Mouse (Mus musculus): ENCODE results near the gene Skil. TPM values are rescaled to one million over a fixed set of nuclear protein-coding genes. Genes with fewer than 3 reads are reported as not detected.
"Not testable (repeated sequence)": the region's sequence is repeated elsewhere in the genome, so short reads cannot be mapped to it uniquely, and the experiment has no call there.

Gene Skil
- total and polyA plus RNA-seq, 2 experiments: 2.0 to 5.8 TPM

DNA sequence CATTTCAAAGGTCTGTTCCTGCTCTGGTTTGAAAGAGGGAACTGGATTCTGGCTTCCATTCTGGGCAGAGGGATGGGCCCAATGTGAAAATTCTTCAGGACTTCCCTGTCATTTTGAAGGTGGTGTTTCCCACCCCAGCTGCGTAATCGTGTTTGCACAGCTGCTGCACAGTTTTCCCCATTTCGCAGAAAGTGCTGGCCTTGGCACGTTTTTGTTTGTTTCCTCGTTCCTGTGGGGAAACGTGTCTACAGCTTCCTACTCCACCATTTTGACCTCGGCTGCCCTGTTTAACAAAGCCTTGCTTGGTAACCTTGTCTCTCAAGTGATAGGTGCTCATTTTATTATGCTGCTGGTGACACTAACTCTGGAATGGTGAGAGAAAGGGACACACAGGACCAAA lies 39.8 kb downstream of the Skil start:
- H3K9ac ChIP-seq (ENCODE audit: low read depth, low read length): no peak overlapping the region
- no peaks in the 10 kb centered on the region for H3K79me2 ChIP-seq (ENCODE audit: control insufficient read depth, insufficient read depth, low read length)
- peaks cover 13% of the 10 kb centered on the region for H3K4me1 ChIP-seq (ENCODE audit: control insufficient read depth, insufficient read depth, low read length)
- peak; percentile 26 for DNase-seq (ENCODE audit: extremely low read depth, low read depth, low spot score)
- H3K4me3 ChIP-seq (ENCODE audit: insufficient read depth, low read depth, low read length): no peak overlapping the region
- TF ChIP-seq CTCF (IDR thresholded peaks at IDR 0.05; ENCODE audit: low read depth, low read length) (no peak), POLR2A (IDR thresholded peaks at IDR 0.05; ENCODE audit: extremely low read depth, insufficient read depth, low read length) (no peak)
- H3K27me3 ChIP-seq (ENCODE audit: control insufficient read depth, insufficient read depth, low read length): no peaks in the 10 kb centered on the region
- H3K36me3 ChIP-seq (ENCODE audit: control insufficient read depth, insufficient read depth, low read length): no peaks in the 10 kb centered on the region
- H3K27ac ChIP-seq (replicated peaks; ENCODE audit: insufficient read depth, low read depth, low read length): no peak overlapping the region
- WGBS: 29% methylated on average over 7 of the region's 7 CpGs

- H3K4me3 ChIP-seq (ENCODE audit: insufficient read depth, low read depth, low read length); H3K9ac ChIP-seq (ENCODE audit: low read depth, low read length); H3K27ac ChIP-seq (replicated peaks; ENCODE audit: insufficient read depth, low read depth, low read length); H3K36me3 ChIP-seq (ENCODE audit: control insufficient read depth, insufficient read depth, low read length); H3K27me3 ChIP-seq (ENCODE audit: control insufficient read depth, insufficient read depth, low read length); H3K79me2 ChIP-seq (ENCODE audit: control insufficient read depth, insufficient read depth, low read length): not testable (repeated sequence)
- DNase-seq (ENCODE audit: extremely low read depth, low read depth, low spot score): peak; percentile 75
- H3K4me1 ChIP-seq (ENCODE audit: control insufficient read depth, insufficient read depth, low read length): peaks cover 13% of the 10 kb centered on the region
- WGBS: 19% methylated on average over 4 of the region's 4 CpGs
Observed at GRCm38 (mm10) chr3:31136591-31136990, 41.7 kb downstream of the Skil start.

GRCm38 (mm10) chr3:31138454-31139424 lies 43.9 kb downstream of the Skil start:
- no peak overlapping the region for H3K27ac ChIP-seq (replicated peaks; ENCODE audit: insufficient read depth, low read depth, low read length)
- H3K4me1 ChIP-seq (ENCODE audit: control insufficient read depth, insufficient read depth, low read length): peaks cover 7% of the 10 kb centered on the region
- WGBS: 55% methylated on average over 13 of the region's 13 CpGs

DNA sequence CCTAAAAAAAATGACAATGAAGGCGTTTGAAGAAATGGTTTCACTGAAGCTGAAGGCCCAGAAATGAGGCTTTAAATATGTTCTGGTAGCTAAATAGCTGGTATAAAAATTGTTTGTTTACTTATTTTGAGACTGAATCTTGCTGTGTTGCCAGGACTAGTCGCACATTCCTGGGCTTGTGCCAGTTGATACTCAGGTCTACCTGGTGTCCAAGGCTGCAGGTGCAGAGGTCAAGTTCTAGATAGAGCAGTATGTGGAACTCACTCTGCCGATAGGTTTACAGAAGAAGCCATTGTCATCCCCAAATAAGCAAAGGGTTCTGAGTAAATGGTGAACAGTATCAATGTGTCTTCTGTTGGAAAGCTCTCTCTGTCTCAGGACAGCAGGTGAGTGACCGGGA lies 46.8 kb downstream of the Skil start:
- H3K4me1 ChIP-seq (ENCODE audit: control insufficient read depth, insufficient read depth, low read length): no peaks in the 10 kb centered on the region
- TF ChIP-seq POLR2A (IDR thresholded peaks at IDR 0.05; ENCODE audit: extremely low read depth, insufficient read depth, low read length): no peak
- no peak for TF ChIP-seq CTCF (IDR thresholded peaks at IDR 0.05; ENCODE audit: low read depth, low read length)
- H3K27ac ChIP-seq (replicated peaks; ENCODE audit: insufficient read depth, low read depth, low read length): no peak overlapping the region
- no peaks in the 10 kb centered on the region for H3K36me3 ChIP-seq (ENCODE audit: control insufficient read depth, insufficient read depth, low read length)
- WGBS: 44% methylated on average over 4 of the region's 4 CpGs
- DNase-seq (ENCODE audit: extremely low read depth, low read depth, low spot score): peak; percentile 54
- no peak overlapping the region for H3K4me3 ChIP-seq (ENCODE audit: insufficient read depth, low read depth, low read length)
- H3K27me3 ChIP-seq (ENCODE audit: control insufficient read depth, insufficient read depth, low read length): no peaks in the 10 kb centered on the region
- H3K9ac ChIP-seq (ENCODE audit: low read depth, low read length): no peak overlapping the region
- H3K79me2 ChIP-seq (ENCODE audit: control insufficient read depth, insufficient read depth, low read length): no peaks in the 10 kb centered on the region

More at GRCm38 (mm10) chr3:31138454-31139424, 43.9 kb downstream of the Skil start:
- DNase-seq (ENCODE audit: extremely low read depth, low read depth, low spot score): peak; percentile 64
- Histone ChIP-seq H3K4me3 (ENCODE audit: insufficient read depth, low read depth, low read length) (no peak overlapping the region), H3K9ac (ENCODE audit: low read depth, low read length) (no peak overlapping the region), H3K79me2 (ENCODE audit: control insufficient read depth, insufficient read depth, low read length) (no peaks in the 10 kb centered on the region), H3K36me3 (ENCODE audit: control insufficient read depth, insufficient read depth, low read length) (no peaks in the 10 kb centered on the region), H3K27me3 (ENCODE audit: control insufficient read depth, insufficient read depth, low read length) (no peaks in the 10 kb centered on the region)
- TF ChIP-seq POLR2A (IDR thresholded peaks at IDR 0.05; ENCODE audit: extremely low read depth, insufficient read depth, low read length) (no peak), CTCF (IDR thresholded peaks at IDR 0.05; ENCODE audit: low read depth, low read length) (peak; percentile 66)

DNA sequence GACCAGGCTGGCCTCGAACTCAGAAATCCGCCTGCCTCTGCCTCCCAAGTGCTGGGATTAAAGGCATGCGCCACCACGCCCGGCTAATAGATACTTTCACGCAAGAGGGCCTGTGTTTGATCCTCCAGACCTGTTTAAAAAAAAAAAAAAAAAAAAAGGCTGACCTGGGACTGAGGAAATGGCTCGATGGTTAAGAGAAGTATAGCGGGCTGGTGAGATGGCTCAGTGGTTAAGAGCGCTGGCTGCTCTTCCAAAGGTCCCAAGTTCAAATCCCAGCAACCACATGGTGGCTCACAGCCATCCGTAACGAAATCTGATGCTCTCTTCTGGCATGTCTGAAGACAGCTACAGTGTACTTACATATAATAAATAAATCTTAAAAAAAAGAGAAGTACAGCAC lies 50.4 kb downstream of the Skil start:
- H3K36me3 ChIP-seq (ENCODE audit: control insufficient read depth, insufficient read depth, low read length); H3K79me2 ChIP-seq (ENCODE audit: control insufficient read depth, insufficient read depth, low read length); H3K9ac ChIP-seq (ENCODE audit: low read depth, low read length); H3K4me1 ChIP-seq (ENCODE audit: control insufficient read depth, insufficient read depth, low read length); DNase-seq (ENCODE audit: extremely low read depth, low read depth, low spot score); H3K4me3 ChIP-seq (ENCODE audit: insufficient read depth, low read depth, low read length); H3K27me3 ChIP-seq (ENCODE audit: control insufficient read depth, insufficient read depth, low read length); H3K27ac ChIP-seq (replicated peaks; ENCODE audit: insufficient read depth, low read depth, low read length): not testable (repeated sequence)
- WGBS: 82% methylated on average over 11 of the region's 11 CpGs

- Histone ChIP-seq H3K79me2 (ENCODE audit: control insufficient read depth, insufficient read depth, low read length) (no peaks in the 10 kb centered on the region), H3K27me3 (ENCODE audit: control insufficient read depth, insufficient read depth, low read length) (peaks cover 7% of the 10 kb centered on the region; the same call in 1 of the 2 replicates), H3K4me3 (ENCODE audit: insufficient read depth, low read depth, low read length) (no peak overlapping the region), H3K27ac (replicated peaks; ENCODE audit: insufficient read depth, low read depth, low read length) (no peak overlapping the region), H3K36me3 (ENCODE audit: control insufficient read depth, insufficient read depth, low read length) (no peaks in the 10 kb centered on the region), H3K4me1 (ENCODE audit: control insufficient read depth, insufficient read depth, low read length) (no peaks in the 10 kb centered on the region; the same call in 1 of the 2 replicates), H3K9ac (ENCODE audit: low read depth, low read length) (no peak overlapping the region)
- DNase-seq (ENCODE audit: extremely low read depth, low read depth, low spot score): peak; percentile 74
- WGBS: 13% methylated on average over 14 of the region's 14 CpGs
- no peak for TF ChIP-seq POLR2A (IDR thresholded peaks at IDR 0.05; ENCODE audit: extremely low read depth, insufficient read depth, low read length)
- peak; percentile 78 for TF ChIP-seq CTCF (IDR thresholded peaks at IDR 0.05; ENCODE audit: low read depth, low read length)
Observed at GRCm38 (mm10) chr3:31145641-31146290, 50.9 kb downstream of the Skil start.

Measured in liver, adult 2 months (tissue).